Mouse (Mus musculus): ENCODE data around the gene Ccdc115.
"Not testable (repeated sequence)": the region's sequence is repeated elsewhere in the genome, so short reads cannot be mapped to it uniquely, and the experiment has no call there.

Ccdc115 gene

DNA sequence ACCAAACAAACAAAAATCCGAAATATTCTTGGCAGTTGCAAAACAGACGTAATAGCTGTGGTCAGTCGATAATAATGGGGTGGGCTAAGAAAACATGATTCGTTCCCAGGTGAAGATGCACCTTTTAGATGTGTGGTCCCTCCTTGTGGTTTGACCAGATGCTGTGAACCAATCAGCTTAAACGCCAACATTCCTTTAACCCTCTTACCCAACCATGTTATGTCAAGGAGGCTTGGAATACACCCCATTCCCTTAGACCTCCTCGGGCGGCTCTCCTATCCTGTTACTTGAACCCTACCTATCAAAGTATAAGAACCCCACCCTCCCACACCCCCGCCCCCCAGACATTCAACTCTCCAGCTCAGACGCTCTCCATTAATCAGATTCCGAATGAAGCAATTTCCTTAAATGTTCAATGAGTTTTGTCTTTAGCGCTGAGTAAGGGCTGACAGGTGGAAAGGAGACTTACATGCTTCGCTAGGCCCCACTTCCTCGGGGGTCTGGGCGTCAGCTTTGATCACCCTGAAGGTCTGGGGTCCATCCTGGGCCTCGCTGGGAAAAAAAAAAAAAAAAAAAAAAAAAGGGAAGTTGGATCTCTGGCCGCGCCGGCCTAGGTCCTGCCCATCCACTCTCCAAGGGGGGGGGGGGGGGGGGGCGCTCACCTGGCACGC lies 956 bp downstream of the Ccdc115 start:
- no peak for DNase-seq

DNA sequence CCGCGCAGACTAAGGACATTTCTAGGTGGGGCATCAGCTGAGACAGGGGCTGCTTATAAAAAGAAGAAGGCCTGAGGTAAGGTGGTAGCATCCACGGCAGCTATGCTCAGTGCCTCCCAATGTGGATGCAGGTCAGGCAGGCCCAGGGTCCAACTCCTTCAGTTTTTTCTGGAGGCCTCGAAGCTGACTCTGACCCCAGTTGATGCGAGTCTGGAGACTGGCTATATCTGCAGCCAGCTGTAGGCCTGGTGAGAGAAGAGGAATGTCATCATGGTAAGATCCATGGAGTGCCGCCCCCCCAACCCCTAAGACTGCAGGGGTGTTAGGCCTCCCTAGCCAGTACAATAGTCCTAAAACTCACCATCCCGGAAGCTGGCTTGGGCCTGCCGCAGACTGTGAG lies 2.1 kb downstream of the Ccdc115 start:
- not testable (repeated sequence) for DNase-seq

DNA sequence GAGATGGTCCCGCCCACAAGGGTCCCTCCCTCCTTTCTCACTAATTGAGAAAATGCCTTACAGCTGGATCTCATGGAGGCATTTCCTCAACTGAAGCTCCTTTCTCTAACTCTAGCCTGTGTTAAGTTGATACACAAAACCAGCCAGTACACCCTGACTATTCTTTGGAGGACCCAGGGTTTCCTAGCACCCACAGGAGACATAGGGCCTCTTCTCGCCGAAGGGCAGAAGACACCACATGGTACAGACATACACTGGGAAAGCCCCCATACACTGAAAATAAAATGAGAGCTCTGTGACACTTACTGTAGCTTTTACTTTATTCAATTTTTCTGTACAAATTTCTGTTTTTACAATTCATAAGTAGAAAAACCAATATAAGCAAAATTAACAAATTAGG lies 3.1 kb downstream of the Ccdc115 start:
- no peak for DNase-seq

DNA sequence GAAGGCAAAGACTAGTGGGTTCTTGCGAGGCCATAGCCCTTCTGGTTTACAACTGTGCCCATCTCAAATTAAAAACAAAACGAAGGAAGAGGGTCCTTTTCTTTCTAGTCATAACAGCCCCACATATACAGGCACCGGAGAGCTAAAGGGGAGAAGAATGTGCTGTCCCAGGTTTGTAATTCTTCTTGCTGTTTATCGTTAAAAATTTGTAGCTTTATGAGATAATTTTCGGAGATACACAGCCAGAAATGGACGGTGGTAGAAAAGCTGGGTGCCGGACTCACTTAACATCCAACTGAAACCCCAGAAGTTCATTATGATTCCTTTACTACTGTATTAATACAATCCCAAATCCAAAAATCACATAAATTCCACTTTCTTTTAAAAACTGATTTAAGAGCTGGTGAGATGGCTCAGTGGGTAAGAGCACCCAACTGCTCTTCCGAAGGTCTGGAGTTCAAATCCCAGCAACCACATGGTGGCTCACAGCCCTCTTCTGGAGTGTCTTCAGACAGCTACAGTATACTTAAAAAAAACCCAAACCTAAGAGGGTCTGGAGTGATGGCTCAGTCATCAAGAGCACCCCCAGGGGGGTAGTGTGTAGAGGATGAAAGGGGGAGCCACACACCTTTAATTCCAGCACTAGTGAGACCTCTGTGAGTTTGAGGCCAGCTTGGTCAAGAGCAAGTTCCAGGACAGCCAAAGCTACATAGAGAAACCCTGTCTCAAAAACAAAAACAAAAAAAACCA lies 3.9 kb downstream of the Ccdc115 start:
- DNase-seq: no peak

DNA sequence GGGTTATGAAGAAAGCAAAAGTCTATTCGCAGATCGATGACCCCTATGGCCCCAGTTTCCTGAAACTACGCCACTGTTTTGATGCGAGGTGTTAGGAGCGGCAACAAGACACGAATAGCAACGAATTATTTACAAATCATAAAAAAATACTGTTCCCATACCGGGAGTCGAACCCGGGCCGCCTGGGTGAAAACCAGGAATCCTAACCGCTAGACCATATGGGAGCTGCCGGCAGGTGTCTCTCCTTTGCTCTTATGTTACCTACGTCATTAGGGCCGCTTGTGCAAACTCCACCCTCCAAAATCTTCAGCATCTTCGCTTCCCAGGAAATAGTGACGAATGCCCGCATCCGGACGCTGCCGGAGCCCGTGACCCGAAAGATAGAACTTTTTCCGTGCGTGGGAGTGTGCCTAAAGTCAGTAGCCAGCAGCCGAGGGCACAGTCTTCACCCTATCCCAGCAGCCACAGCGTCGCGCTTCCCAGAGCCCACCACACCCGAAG lies 4.8 kb downstream of the Ccdc115 start:
- peak; percentile 95 to 98 for DNase-seq

GRCm38 (mm10) chr1:34433891-34434521 lies 5.5 kb downstream of the Ccdc115 start:
- DNase-seq: peak; percentile 47 to 52

GRCm38 (mm10) chr1:34432776-34433481 lies 6.5 kb downstream of the Ccdc115 start:
- peak; percentile 44 to 47 for DNase-seq

GRCm38 (mm10) chr1:34432411-34432775 lies 7.1 kb downstream of the Ccdc115 start:
- DNase-seq: peak; percentile 43 to 64

DNA sequence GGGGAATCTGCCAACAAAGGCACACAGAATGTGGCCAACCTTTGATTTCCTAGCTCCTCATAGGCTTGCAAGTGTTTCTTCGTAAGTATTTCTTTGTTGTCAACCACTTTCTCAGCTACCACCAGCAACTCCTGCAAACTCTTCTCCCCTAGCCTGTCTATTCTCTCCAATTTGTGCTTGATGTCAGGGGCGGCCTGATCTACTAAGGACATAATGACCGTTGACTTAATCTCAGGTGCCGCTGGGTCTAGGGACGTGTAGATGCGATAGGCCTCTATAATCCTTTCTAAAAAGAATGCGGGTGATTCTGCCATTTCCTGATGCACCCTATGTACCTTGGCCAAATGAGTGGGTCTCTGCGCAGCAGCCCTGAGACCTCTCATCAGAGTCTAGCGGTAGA lies 8.0 kb downstream of the Ccdc115 start:
- DNase-seq: no peak

DNA sequence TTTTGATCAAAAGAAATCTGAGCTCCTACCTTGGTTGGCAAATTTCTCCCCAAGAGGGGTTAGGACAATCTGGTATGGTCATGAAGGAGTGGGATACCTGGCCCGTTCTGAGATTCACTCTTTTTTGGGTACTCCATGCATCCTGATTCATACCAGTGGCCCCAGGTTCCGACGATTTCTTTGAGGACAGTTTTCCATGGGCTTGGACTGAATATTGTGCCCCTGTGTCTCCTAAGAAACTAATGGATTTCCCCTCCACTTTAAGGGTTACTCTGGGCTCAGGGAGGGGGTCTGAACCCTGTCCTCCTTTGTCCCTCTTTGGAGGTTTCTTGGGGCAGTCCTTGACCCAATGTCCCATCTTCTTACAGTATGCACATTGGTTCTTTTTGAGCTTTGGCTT lies 8.5 kb downstream of the Ccdc115 start:
- DNase-seq: no peak

- no peak for DNase-seq
Observed at GRCm38 (mm10) chr1:34429281-34429680, 10.2 kb downstream of the Ccdc115 start.

DNA sequence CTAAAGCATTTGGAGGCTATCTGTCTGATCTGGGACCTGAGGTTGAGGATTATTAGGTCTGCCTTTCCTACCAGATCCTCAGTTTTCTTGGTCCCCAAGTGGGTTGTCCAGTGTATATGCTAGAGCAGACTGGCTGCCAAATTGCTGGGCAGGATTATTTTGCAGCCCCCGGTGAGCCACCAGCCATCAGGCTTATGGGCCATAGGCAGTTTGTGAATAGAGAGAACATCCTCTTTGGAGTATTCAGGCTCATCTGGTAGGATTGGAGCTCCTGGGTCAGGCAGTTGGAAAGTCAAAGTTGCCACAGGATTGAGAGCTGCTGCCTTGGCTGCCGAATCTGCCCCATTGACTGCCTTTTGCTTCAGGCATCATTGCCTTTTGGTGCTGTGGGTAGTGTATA lies 11.0 kb downstream of the Ccdc115 start:
- no peak for DNase-seq

GRCm38 (mm10) chr1:34399182-34399953 lies 40.1 kb downstream of the Ccdc115 start:
- DNase-seq: peak; percentile 30 to 37

DNA sequence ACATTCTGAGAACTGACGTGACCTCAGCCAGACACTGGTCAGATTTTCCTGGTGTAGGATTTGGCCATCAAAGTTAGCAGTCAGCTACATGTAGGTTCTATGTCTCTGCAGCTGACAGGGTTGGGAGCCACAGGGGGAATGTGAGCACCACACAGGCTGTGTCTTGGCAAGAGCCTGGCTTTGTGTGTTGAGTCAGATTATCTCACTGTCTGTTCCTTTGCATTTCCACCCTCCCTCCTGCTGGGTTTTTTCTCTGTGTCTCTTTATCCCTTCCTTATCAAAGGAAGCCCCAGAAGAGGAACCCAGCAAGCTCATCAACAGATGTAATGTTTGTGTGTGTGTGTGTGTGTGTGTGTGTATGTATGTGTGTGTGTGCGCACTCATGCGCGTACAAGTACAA lies 43.2 kb downstream of the Ccdc115 start:
- peak in 1 of 2 experiments; percentile 23 for DNase-seq

- DNase-seq: no peak
Observed at GRCm38 (mm10) chr1:34389234-34389891, 50.1 kb downstream of the Ccdc115 start.

DNA sequence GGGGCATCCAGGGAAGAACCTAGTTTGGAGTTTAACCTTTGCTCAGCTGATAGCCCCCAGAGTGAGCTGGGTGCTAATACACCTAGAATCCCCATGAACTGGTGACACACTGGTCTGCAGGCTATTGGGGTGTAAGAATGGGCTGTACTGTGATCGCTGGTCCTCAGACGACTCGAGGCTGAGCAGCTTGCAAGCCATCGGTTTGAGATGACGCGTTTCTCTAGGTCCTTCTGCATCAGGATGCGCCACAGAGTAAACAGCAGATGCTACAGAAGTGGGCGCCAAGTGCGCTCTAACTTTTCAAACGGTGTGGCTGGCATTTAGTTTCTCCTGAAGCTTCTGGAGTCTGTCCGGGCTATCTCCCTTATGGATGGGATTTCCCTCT lies 50.6 kb downstream of the Ccdc115 start:
- no peak for DNase-seq

- DNase-seq: peak; percentile 71 to 82
Observed at GRCm38 (mm10) chr1:34387346-34388327, 51.8 kb downstream of the Ccdc115 start.

Data from cerebellum, postnatal 25 days (tissue).